Mouse (Mus musculus) hindbrain, embryonic 13.5 days (tissue): Measurements from ENCODE around the gene Mrpl58. TPM values are rescaled to one million over a fixed set of nuclear protein-coding genes. Genes with fewer than 3 reads are reported as not detected.

Source experiments
- ATAC-seq: fragments of 200-750 bp; cut with Nextera tagmentation; 2 replicates; pipeline ENCODE4 v1.8.0; 2017; ENCODE audit warnings: moderate TSS enrichment; ENCODE audit not compliant: low FRiP score
- H3K27ac ChIP-seq: fragments of 300-500 bp; sonication (generic); 2 replicates; pipeline ENCODE4 v1.5.1; 2015; ENCODE audit warnings: inconsistent platforms, mild to moderate bottlenecking, moderate library complexity
- H3K27me3 ChIP-seq: fragments of 300-500 bp; sonication (generic); 2 replicates; pipeline ENCODE4 v1.6.1; 2015; ENCODE audit warnings: mild to moderate bottlenecking, inconsistent platforms
- H3K36me3 ChIP-seq: fragments of 300-500 bp; sonication (generic); 2 replicates; pipeline ENCODE4 v1.6.1; 2015; ENCODE audit warnings: mild to moderate bottlenecking, inconsistent platforms
- H3K4me1 ChIP-seq: fragments of 300-500 bp; sonication (generic); replicated peaks from 2 replicates; pipeline ENCODE4 v1.6.1; 2015; ENCODE audit warnings: inconsistent platforms
- H3K4me2 ChIP-seq: fragments of 300-500 bp; sonication (generic); 2 replicates; pipeline ENCODE4 v1.6.1; 2015; ENCODE audit warnings: inconsistent platforms, mild to moderate bottlenecking, moderate library complexity
- H3K4me3 ChIP-seq: fragments of 300-500 bp; sonication (generic); 2 replicates; pipeline ENCODE4 v1.5.1; 2015; ENCODE audit warnings: mild to moderate bottlenecking, inconsistent platforms
- H3K9ac ChIP-seq: fragments of 300-500 bp; sonication (generic); 2 replicates; pipeline ENCODE4 v1.6.1; 2015; ENCODE audit warnings: mild to moderate bottlenecking, inconsistent platforms
- H3K9me3 ChIP-seq: fragments of 300-500 bp; sonication (generic); 2 replicates; pipeline ENCODE4 v1.6.1; 2016; ENCODE audit warnings: inconsistent platforms
- WGBS: fragments of 180-500 bp; shearing (Covaris S2); methylation state at CpG from one replicate; pipeline ENCODE4 v1.1.7; 2015; 5-methylcytosine and 5-hydroxymethylcytosine counted together
- polyA plus RNA-seq: library from polyadenylated mRNA; unstranded; fragments of >200 nt; fragmentation: Nextera tagmentation; extraction: Ambion mirVana; gene quantifications from 2 replicates; pipeline ENCODE4 v1.2.1, GENCODE M21; 2015

Gene Mrpl58
- polyA plus RNA-seq, 1 experiment from 2014 or later: 196 TPM

GRCm38 (mm10) chr11:115437571-115438122 lies 34.1 kb downstream of the Mrpl58 start:
- H3K9ac ChIP-seq: no peak overlapping the region
- WGBS: 82% methylated on average over 5 of the region's 5 CpGs
- no peak overlapping the region for H3K4me2 ChIP-seq
- no peak overlapping the region for H3K27ac ChIP-seq
- peaks cover 5% of the 10 kb centered on the region for H3K36me3 ChIP-seq
- no peak for ATAC-seq
- no peak overlapping the region for H3K4me3 ChIP-seq
- H3K9me3 ChIP-seq: no peaks in the 10 kb centered on the region
- H3K27me3 ChIP-seq: peaks cover 9% of the 10 kb centered on the region
- peaks cover 17% of the 10 kb centered on the region for H3K4me1 ChIP-seq

- Histone ChIP-seq H3K9me3 (no peaks in the 10 kb centered on the region), H3K27ac (no peak overlapping the region), H3K9ac (no peak overlapping the region), H3K36me3 (no peaks in the 10 kb centered on the region), H3K4me2 (no peak overlapping the region), H3K4me3 (no peak overlapping the region), H3K4me1 (peaks cover 17% of the 10 kb centered on the region), H3K27me3 (peaks cover 9% of the 10 kb centered on the region)
- WGBS: 85% methylated on average over 3 of the region's 3 CpGs
- ATAC-seq: no peak
These were observed 35.8 kb downstream of the Mrpl58 start for GRCm38 (mm10) chr11:115439326-115439725.

- ATAC-seq: no peak
- Histone ChIP-seq H3K4me1 (peaks cover 17% of the 10 kb centered on the region), H3K9ac (no peak within 1 kb of the TSS), H3K9me3 (no peaks in the 10 kb centered on the region), H3K4me3 (no peak within 1 kb of the TSS), H3K27ac (no peak within 1 kb of the TSS), H3K4me2 (no peak within 1 kb of the TSS), H3K27me3 (peaks cover 5% of the 10 kb centered on the region), H3K36me3 (no peaks in the 10 kb centered on the region)
- 94% methylated on average over 9 of the region's 9 CpGs for WGBS
These were observed 36.5 kb downstream of the Mrpl58 start, which contains the start of gene Trim80 for GRCm38 (mm10) chr11:115439906-115440595. Trim80 (plus strand) TSS chr11:115440545.

GRCm38 (mm10) chr11:115441417-115441816 lies 37.9 kb downstream of the Mrpl58 start:
- 55% methylated on average over 15 of the region's 15 CpGs for WGBS
- Histone ChIP-seq H3K9ac (no peak overlapping the region), H3K4me1 (peaks cover 4% of the 10 kb centered on the region; the same call in 1 of the 2 replicates), H3K9me3 (no peaks in the 10 kb centered on the region), H3K4me2 (no peak overlapping the region), H3K4me3 (no peak overlapping the region), H3K36me3 (no peaks in the 10 kb centered on the region), H3K27me3 (no peaks in the 10 kb centered on the region), H3K27ac (no peak overlapping the region)
- no peak for ATAC-seq

- no peak overlapping the region for H3K4me2 ChIP-seq
- WGBS: 81% methylated on average over 3 of the region's 3 CpGs
- no peak overlapping the region for H3K27ac ChIP-seq
- 0 out of 2 replicates have a peak, but pooled peaks cover 3% of the 10 kb centered on the region for H3K27me3 ChIP-seq
- H3K36me3 ChIP-seq: no peaks in the 10 kb centered on the region
- no peak overlapping the region for H3K4me3 ChIP-seq
- H3K9ac ChIP-seq: no peak overlapping the region
- ATAC-seq: no peak
- H3K4me1 ChIP-seq: no peaks in the 10 kb centered on the region
- no peaks in the 10 kb centered on the region for H3K9me3 ChIP-seq
These were observed 43.4 kb downstream of the Mrpl58 start for GRCm38 (mm10) chr11:115446906-115447305.

GRCm38 (mm10) chr11:115447321-115447885 lies 43.9 kb downstream of the Mrpl58 start:
- H3K4me1 ChIP-seq: no peaks in the 10 kb centered on the region
- H3K4me3 ChIP-seq: no peak overlapping the region
- no peak for ATAC-seq
- WGBS: 90% methylated on average over 11 of the region's 11 CpGs
- H3K27me3 ChIP-seq: 0 out of 2 replicates have a peak, but pooled peaks cover 3% of the 10 kb centered on the region
- no peaks in the 10 kb centered on the region for H3K9me3 ChIP-seq
- H3K9ac ChIP-seq: no peak overlapping the region
- no peaks in the 10 kb centered on the region for H3K36me3 ChIP-seq
- no peak overlapping the region for H3K4me2 ChIP-seq
- H3K27ac ChIP-seq: no peak overlapping the region

GRCm38 (mm10) chr11:115448075-115448474 lies 44.5 kb downstream of the Mrpl58 start:
- ATAC-seq: no peak
- no peak overlapping the region for H3K27ac ChIP-seq
- H3K9me3 ChIP-seq: no peaks in the 10 kb centered on the region
- H3K4me3 ChIP-seq: no peak overlapping the region
- H3K4me2 ChIP-seq: no peak overlapping the region
- 89% methylated on average over 16 of the region's 16 CpGs for WGBS
- no peak overlapping the region for H3K9ac ChIP-seq
- no peaks in the 10 kb centered on the region for H3K4me1 ChIP-seq
- 0 out of 2 replicates have a peak, but pooled peaks cover 3% of the 10 kb centered on the region for H3K27me3 ChIP-seq
- no peaks in the 10 kb centered on the region for H3K36me3 ChIP-seq

- Histone ChIP-seq H3K9me3 (no peaks in the 10 kb centered on the region), H3K9ac (no peak overlapping the region), H3K4me1 (no peaks in the 10 kb centered on the region), H3K36me3 (no peaks in the 10 kb centered on the region), H3K4me2 (no peak overlapping the region), H3K4me3 (no peak overlapping the region), H3K27ac (no peak overlapping the region), H3K27me3 (0 out of 2 replicates have a peak, but pooled peaks cover 6% of the 10 kb centered on the region)
- ATAC-seq: no peak
- 55% methylated on average over 7 of the region's 7 CpGs for WGBS
These were observed 45.4 kb downstream of the Mrpl58 start for GRCm38 (mm10) chr11:115448998-115449397.

GRCm38 (mm10) chr11:115450176-115450575 lies 46.6 kb downstream of the Mrpl58 start:
- H3K4me1 ChIP-seq: no peaks in the 10 kb centered on the region
- no peak for ATAC-seq
- H3K9me3 ChIP-seq: no peaks in the 10 kb centered on the region
- no peaks in the 10 kb centered on the region for H3K36me3 ChIP-seq
- 0 out of 2 replicates have a peak, but pooled peaks cover 6% of the 10 kb centered on the region for H3K27me3 ChIP-seq
- H3K4me2 ChIP-seq: no peak overlapping the region
- 93% methylated on average over 7 of the region's 7 CpGs for WGBS
- H3K4me3 ChIP-seq: no peak overlapping the region
- H3K27ac ChIP-seq: no peak overlapping the region
- H3K9ac ChIP-seq: no peak overlapping the region

- H3K4me3 ChIP-seq: no peak overlapping the region
- no peak overlapping the region for H3K27ac ChIP-seq
- no peak overlapping the region for H3K9ac ChIP-seq
- no peaks in the 10 kb centered on the region for H3K9me3 ChIP-seq
- no peak overlapping the region for H3K4me2 ChIP-seq
- no peaks in the 10 kb centered on the region for H3K4me1 ChIP-seq
- 0 out of 2 replicates have a peak, but pooled peaks cover 6% of the 10 kb centered on the region for H3K27me3 ChIP-seq
- H3K36me3 ChIP-seq: no peaks in the 10 kb centered on the region
- ATAC-seq: no peak
- 88% methylated on average over 8 of the region's 8 CpGs for WGBS
These were observed 48.3 kb downstream of the Mrpl58 start for GRCm38 (mm10) chr11:115451781-115452241.

GRCm38 (mm10) chr11:115452281-115452860 lies 48.8 kb downstream of the Mrpl58 start:
- peaks cover 4% of the 10 kb centered on the region; the same call in 1 of the 2 replicates for H3K4me1 ChIP-seq
- no peak overlapping the region for H3K4me2 ChIP-seq
- WGBS: 90% methylated on average over 7 of the region's 7 CpGs
- no peak for ATAC-seq
- H3K27ac ChIP-seq: no peak overlapping the region
- no peaks in the 10 kb centered on the region for H3K36me3 ChIP-seq
- H3K9me3 ChIP-seq: no peaks in the 10 kb centered on the region
- no peak overlapping the region for H3K4me3 ChIP-seq
- H3K27me3 ChIP-seq: 0 out of 2 replicates have a peak, but pooled peaks cover 6% of the 10 kb centered on the region
- no peak overlapping the region for H3K9ac ChIP-seq

GRCm38 (mm10) chr11:115453306-115453705 lies 49.8 kb downstream of the Mrpl58 start:
- no peak overlapping the region for H3K27ac ChIP-seq
- 80% methylated on average over 4 of the region's 4 CpGs for WGBS
- 0 out of 2 replicates have a peak, but pooled peaks cover 6% of the 10 kb centered on the region for H3K27me3 ChIP-seq
- H3K4me1 ChIP-seq: peaks cover 6% of the 10 kb centered on the region; the same call in 1 of the 2 replicates
- no peaks in the 10 kb centered on the region for H3K9me3 ChIP-seq
- H3K9ac ChIP-seq: no peak overlapping the region
- no peaks in the 10 kb centered on the region for H3K36me3 ChIP-seq
- ATAC-seq: no peak
- H3K4me2 ChIP-seq: no peak overlapping the region
- H3K4me3 ChIP-seq: no peak overlapping the region
